ENCODE assay signal across 9 mouse cellular contexts in the genomic region with DNA sequence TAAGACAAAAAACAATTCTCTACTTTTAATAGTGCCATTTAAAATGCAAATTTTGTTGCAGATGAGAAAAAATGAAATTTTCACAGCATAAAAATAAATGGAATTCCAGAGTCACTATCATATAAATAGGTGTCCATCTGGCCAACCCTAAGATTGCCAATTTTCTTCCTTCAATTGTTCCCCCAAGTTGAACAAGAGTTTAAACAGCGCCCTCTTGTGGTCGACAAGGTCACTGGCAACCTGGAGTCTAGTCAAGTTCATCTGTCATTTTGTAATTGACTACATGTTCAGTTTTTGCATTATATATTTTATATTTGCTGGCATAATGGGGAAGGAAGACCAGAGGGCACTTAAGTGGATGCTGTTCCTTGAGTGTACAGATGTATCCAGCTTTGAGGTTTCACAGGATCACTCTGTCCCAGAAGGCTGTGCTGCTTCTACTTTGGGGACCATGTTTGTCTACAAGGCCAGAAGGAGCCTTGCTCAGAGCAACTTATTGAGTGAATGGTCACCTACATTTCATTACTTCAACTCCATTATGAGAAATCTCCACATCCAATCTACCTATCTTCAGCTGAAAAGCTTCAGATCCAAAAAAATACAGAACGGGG. TPM values are rescaled to one million over a fixed set of nuclear protein-coding genes. Genes with fewer than 3 reads are reported as not detected.
DNase-seq lines count a peak whose midpoint lies in the region; ATAC-seq and TF ChIP-seq lines count a peak whose summit lies in the region.
"Had no signal": no experiment of that assay in that cellular context is flagged by ENCODE, and none has a peak within 500 bp of the region (broad histone marks: within the 10 kb centered on the region; RNA-seq: fewer than 3 reads in every experiment).

No protein-coding gene starts in this region.

- H3K9ac ChIP-seq in ES-Bruce4 (ENCODE audit: low read depth, poor library complexity, severe bottlenecking) = no peak overlapping the region
- no peak overlapping the region for H3K9ac ChIP-seq in forebrain, embryonic 12.5 days
- no peak overlapping the region for H3K9ac ChIP-seq in lung, embryonic 14.5 days
- H3K9ac ChIP-seq: liver, embryonic 15.5 days had no signal

- no peak overlapping the region for H3K27ac ChIP-seq in ES-Bruce4 (ENCODE audit: insufficient read depth, low read length)
- H3K27ac ChIP-seq in forebrain, embryonic 12.5 days = no peak overlapping the region
- H3K27ac ChIP-seq in lung, embryonic 14.5 days (ENCODE audit: low read depth) = no peak overlapping the region
- H3K27ac ChIP-seq: liver, embryonic 15.5 days had no signal

- TF ChIP-seq CTCF in ES-Bruce4 (IDR thresholded peaks at IDR 0.05; ENCODE audit: low read depth, low read length) = peak; percentile 8
- TF ChIP-seq CTCF in lung, embryonic 14.5 days (IDR thresholded peaks at IDR 0.05; ENCODE audit: low read depth) = peak; percentile 83

- TF ChIP-seq POLR2A in ES-Bruce4 (IDR thresholded peaks at IDR 0.05; ENCODE audit: insufficient read depth, low read length) = no peak

- no peaks in the 10 kb centered on the region for H3K27me3 ChIP-seq in ES-Bruce4 (ENCODE audit: control insufficient read depth, insufficient read depth, low read length, poor library complexity, severe bottlenecking)
- H3K27me3 ChIP-seq in forebrain, embryonic 12.5 days = no peaks in the 10 kb centered on the region
- H3K27me3 ChIP-seq in lung, embryonic 14.5 days (ENCODE audit: insufficient read depth, low read length) = no peaks in the 10 kb centered on the region

- 31% methylated on average over 3 of the region's 3 CpGs for WGBS in forebrain, embryonic 12.5 days
- WGBS in lung, embryonic 14.5 days = 32% methylated on average over 3 of the region's 3 CpGs

- no peaks in the 10 kb centered on the region for H3K9me3 ChIP-seq in ES-Bruce4 (replicated peaks; ENCODE audit: control insufficient read depth, insufficient read depth, low read length, poor library complexity, severe bottlenecking)
- H3K9me3 ChIP-seq in forebrain, embryonic 12.5 days = no peaks in the 10 kb centered on the region
- H3K9me3 ChIP-seq in lung, embryonic 14.5 days (ENCODE audit: low read depth, low read length) = no peaks in the 10 kb centered on the region
- H3K9me3 ChIP-seq: liver, embryonic 15.5 days had no signal

- H3K4me2 ChIP-seq in forebrain, embryonic 12.5 days = no peak overlapping the region
- no peak overlapping the region for H3K4me2 ChIP-seq in lung, embryonic 14.5 days
- H3K4me2 ChIP-seq: liver, embryonic 15.5 days had no signal

- peak; percentile 59 for DNase-seq in gastrocnemius, adult 18-20 months (ENCODE audit: low spot score)
- DNase-seq in gastrocnemius, postnatal 25 days = no peak
- peak; percentile 75 for DNase-seq in c-Kit-positive CD71-positive TER-119-positive erythroid progenitor cells, embryonic 14.5 days (ENCODE audit: low spot score)
- DNase-seq in kidney, postnatal 36 days = peak; percentile 54 to 79
- DNase-seq in lung, embryonic 14.5 days = peak; percentile 89
- DNase-seq in retina, embryonic 14.5 days (ENCODE audit: low spot score) = peak; percentile 85

- H3K36me3 ChIP-seq in ES-Bruce4 (ENCODE audit: control insufficient read depth, insufficient read depth, low read length, poor library complexity, severe bottlenecking) = no peaks in the 10 kb centered on the region
- H3K36me3 ChIP-seq in forebrain, embryonic 12.5 days (replicated peaks) = no peaks in the 10 kb centered on the region
- H3K36me3 ChIP-seq in lung, embryonic 14.5 days (ENCODE audit: insufficient read depth) = no peaks in the 10 kb centered on the region
- H3K36me3 ChIP-seq: liver, embryonic 15.5 days had no signal

- no peak overlapping the region for H3K4me3 ChIP-seq in ES-Bruce4 (ENCODE audit: low read depth, low read length)
- no peak overlapping the region for H3K4me3 ChIP-seq in forebrain, embryonic 12.5 days (replicated peaks)
- no peak overlapping the region for H3K4me3 ChIP-seq in lung, embryonic 14.5 days (ENCODE audit: low read depth, low read length)
- H3K4me3 ChIP-seq: liver, embryonic 15.5 days had no signal

- ATAC-seq in forebrain, embryonic 12.5 days (ENCODE audit: low FRiP score) = peak; percentile 71
- no peak for ATAC-seq in lung, embryonic 14.5 days (ENCODE audit: insufficient read depth)

- no peaks in the 10 kb centered on the region for H3K4me1 ChIP-seq in ES-Bruce4 (ENCODE audit: control insufficient read depth, insufficient read depth, low read length)
- no peaks in the 10 kb centered on the region for H3K4me1 ChIP-seq in forebrain, embryonic 12.5 days
- no peaks in the 10 kb centered on the region for H3K4me1 ChIP-seq in lung, embryonic 14.5 days (ENCODE audit: insufficient read depth)

- TF ChIP-seq EP300 in ES-Bruce4 (IDR thresholded peaks at IDR 0.05; ENCODE audit: insufficient read depth, low read depth, low read length) = no peak

RNA-seq across cellular contexts. Expression of gene Hpf1, which starts 24.6 kb away (rescaled TPM):
- 1 to 10 TPM; 5.5 to 7.7 TPM for total RNA-seq in gastrocnemius, adult 18-20 months (2021)
- total RNA-seq in gastrocnemius, postnatal 25 days (2021) = 1 to 10 TPM; 6.1 to 6.7 TPM
- 96.8 and 108 TPM in 2 replicates for polyA plus RNA-seq in ES-Bruce4 (2011; ENCODE audit: insufficient read depth, insufficient read length, low read depth, missing spikeins)
- 137 and 141 TPM in 2 replicates for polyA plus RNA-seq in forebrain, embryonic 12.5 days (2016; fragmentation: Nextera tagmentation; extraction: Ambion mirVana)
- 106 and 115 TPM in 2 replicates for polyA plus RNA-seq in lung, embryonic 14.5 days (2014; fragmentation: Nextera tagmentation; extraction: Ambion mirVana)
